Comparison of ENCODE assay signal across 11 mouse cellular contexts in the genomic region with DNA sequence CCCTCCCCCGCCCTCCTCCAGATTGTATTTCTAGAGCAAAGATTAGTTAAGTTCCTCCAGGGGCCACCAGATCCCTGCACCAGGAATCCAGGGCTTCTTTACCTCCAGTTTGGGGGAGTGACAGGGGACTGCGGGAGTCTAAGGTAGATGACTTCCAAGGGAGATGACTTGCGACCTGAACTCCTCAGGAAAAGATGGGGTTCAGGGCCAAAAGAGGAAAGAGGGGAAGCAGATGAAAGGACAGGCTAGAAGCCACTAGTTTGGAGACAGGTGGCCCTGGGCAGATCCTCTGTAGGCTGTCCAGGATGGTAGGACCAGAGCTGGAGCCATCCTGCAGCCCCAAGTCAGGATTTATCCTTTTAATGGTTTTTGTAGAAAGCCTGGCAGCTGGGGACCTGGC. TPM values are rescaled to one million over a fixed set of nuclear protein-coding genes. Genes with fewer than 3 reads are reported as not detected.
DNase-seq lines count a peak whose midpoint lies in the region; ATAC-seq and TF ChIP-seq lines count a peak whose summit lies in the region.
"Had no signal": no experiment of that assay in that cellular context is flagged by ENCODE, and none has a peak within 500 bp of the region (broad histone marks: within the 10 kb centered on the region; RNA-seq: fewer than 3 reads in every experiment).

No protein-coding gene starts in this region.

- no peak for TF ChIP-seq CTCF in gastrocnemius, adult 2 months (IDR thresholded peaks at IDR 0.05)

- no peaks in the 10 kb centered on the region for H3K36me3 ChIP-seq in heart, embryonic 16.5 days (ENCODE audit: control insufficient read depth, insufficient read depth)
- no peaks in the 10 kb centered on the region for H3K36me3 ChIP-seq in embryonic facial prominence, embryonic 13.5 days
- no peaks in the 10 kb centered on the region for H3K36me3 ChIP-seq in hindbrain, embryonic 14.5 days (replicated peaks; ENCODE audit: control insufficient read depth, insufficient read depth)
- H3K36me3 ChIP-seq in midbrain, embryonic 11.5 days (ENCODE audit: control insufficient read depth, insufficient read depth, low read length), result no peaks in the 10 kb centered on the region

- H3K4me3 ChIP-seq in heart, embryonic 16.5 days (ENCODE audit: low read length), result no peak overlapping the region
- no peak overlapping the region for H3K4me3 ChIP-seq in embryonic facial prominence, embryonic 13.5 days
- H3K4me3 ChIP-seq in hindbrain, embryonic 14.5 days (replicated peaks; ENCODE audit: low read length), result no peak overlapping the region
- H3K4me3 ChIP-seq in midbrain, embryonic 11.5 days (ENCODE audit: low read depth, low read length), result no peak overlapping the region
- no peak overlapping the region for H3K4me3 ChIP-seq in gastrocnemius, adult 2 months

- peaks cover 20% of the 10 kb centered on the region for H3K4me1 ChIP-seq in heart, embryonic 16.5 days (ENCODE audit: control insufficient read depth, insufficient read depth, low read length)
- H3K4me1 ChIP-seq in embryonic facial prominence, embryonic 13.5 days, result peaks cover 40% of the 10 kb centered on the region
- peaks cover 12% of the 10 kb centered on the region; the same call in 1 of the 2 replicates for H3K4me1 ChIP-seq in hindbrain, embryonic 14.5 days (replicated peaks; ENCODE audit: control insufficient read depth, insufficient read depth, low read length)
- H3K4me1 ChIP-seq in midbrain, embryonic 11.5 days (ENCODE audit: control insufficient read depth, insufficient read depth, low read length), result no peaks in the 10 kb centered on the region

- peak overlapping the region; percentile 98 for H3K4me2 ChIP-seq in heart, embryonic 16.5 days (ENCODE audit: low read depth, low read length)
- H3K4me2 ChIP-seq in embryonic facial prominence, embryonic 13.5 days, result peak overlapping the region; percentile 100
- H3K4me2 ChIP-seq in hindbrain, embryonic 14.5 days (replicated peaks), result peak overlapping the region; percentile 100; the same call in 1 of the 2 replicates
- no peak overlapping the region for H3K4me2 ChIP-seq in midbrain, embryonic 11.5 days

- no peak for DNase-seq in heart, postnatal 10 days
- no peak for DNase-seq in hindbrain, embryonic 14.5 days (ENCODE audit: low spot score)
- DNase-seq in midbrain, embryonic 11.5 days (ENCODE audit: low spot score, missing footprints), result peak; percentile 86
- DNase-seq in gastrocnemius, adult 2 months, result no peak
- DNase-seq in cerebellum, adult 11 months, result no peak
- DNase-seq in right cerebral cortex, postnatal 25 days, result no peak
- DNase-seq: kidney, adult 11 months; thymus, postnatal 25 days had no signal

- no peak overlapping the region for H3K27ac ChIP-seq in heart, embryonic 16.5 days (ENCODE audit: low read length)
- no peak overlapping the region for H3K27ac ChIP-seq in embryonic facial prominence, embryonic 13.5 days
- H3K27ac ChIP-seq in hindbrain, embryonic 14.5 days, result no peak overlapping the region
- no peak overlapping the region for H3K27ac ChIP-seq in midbrain, embryonic 11.5 days (ENCODE audit: low read depth, low read length)
- H3K27ac ChIP-seq in gastrocnemius, adult 2 months, result no peak overlapping the region

- H3K9ac ChIP-seq in heart, embryonic 16.5 days (ENCODE audit: low read length), result no peak overlapping the region
- no peak overlapping the region for H3K9ac ChIP-seq in embryonic facial prominence, embryonic 13.5 days
- no peak overlapping the region for H3K9ac ChIP-seq in hindbrain, embryonic 14.5 days
- no peak overlapping the region for H3K9ac ChIP-seq in midbrain, embryonic 11.5 days (ENCODE audit: low read length)

- peaks cover 18% of the 10 kb centered on the region for H3K27me3 ChIP-seq in heart, embryonic 16.5 days (ENCODE audit: control insufficient read depth, insufficient read depth, low read length)
- H3K27me3 ChIP-seq in embryonic facial prominence, embryonic 13.5 days, result peaks cover 33% of the 10 kb centered on the region
- peaks cover 14% of the 10 kb centered on the region for H3K27me3 ChIP-seq in hindbrain, embryonic 14.5 days (ENCODE audit: control insufficient read depth, insufficient read depth, low read length)
- peaks cover 12% of the 10 kb centered on the region for H3K27me3 ChIP-seq in midbrain, embryonic 11.5 days (ENCODE audit: control insufficient read depth, insufficient read depth, low read length)

- H3K9me3 ChIP-seq in heart, embryonic 16.5 days (replicated peaks; ENCODE audit: control insufficient read depth, low read length), result no peaks in the 10 kb centered on the region
- no peaks in the 10 kb centered on the region for H3K9me3 ChIP-seq in embryonic facial prominence, embryonic 13.5 days
- H3K9me3 ChIP-seq in hindbrain, embryonic 14.5 days (ENCODE audit: control insufficient read depth, low read length), result no peaks in the 10 kb centered on the region
- no peaks in the 10 kb centered on the region for H3K9me3 ChIP-seq in midbrain, embryonic 11.5 days (ENCODE audit: control insufficient read depth, low read length)

- no peak for ATAC-seq in heart, embryonic 16.5 days (replicated peaks; ENCODE audit: extremely low read depth, insufficient read depth, low FRiP score)
- ATAC-seq in embryonic facial prominence, embryonic 13.5 days (ENCODE audit: insufficient number of reproducible peaks, insufficient read depth, low FRiP score, low TSS enrichment, low read depth), result no peak
- no peak for ATAC-seq in hindbrain, embryonic 14.5 days (ENCODE audit: low FRiP score)
- ATAC-seq in midbrain, embryonic 11.5 days (ENCODE audit: low FRiP score), result 0 out of 2 replicates have a peak, but pooled peaks have one; percentile 4

- WGBS in heart, embryonic 16.5 days, result 32% methylated on average over 3 of the region's 3 CpGs
- 14% methylated on average over 3 of the region's 3 CpGs for WGBS in embryonic facial prominence, embryonic 13.5 days
- 37% methylated on average over 3 of the region's 3 CpGs for WGBS in hindbrain, embryonic 14.5 days
- 28% methylated on average over 3 of the region's 3 CpGs for WGBS in midbrain, embryonic 11.5 days

- intact Hi-C loops in heart, postnatal 10 days (cut with DNase I), result no loop called here
- intact Hi-C loops in gastrocnemius, adult 2 months (cut with DNase I), result no loop called here

RNA-seq across cellular contexts. Expression of a gene that starts 0.5 kb away (rescaled TPM):
- 2.0 and 2.1 TPM in 2 replicates for polyA plus RNA-seq in heart, embryonic 16.5 days (2015; fragmentation: Nextera tagmentation; extraction: Ambion mirVana)
- 10 to 100 TPM; 13.6 to 17.4 TPM for total RNA-seq in heart, postnatal 10 days (2021)
- 0.95 and 1.2 TPM in 2 replicates for polyA plus RNA-seq in embryonic facial prominence, embryonic 13.5 days (2015; fragmentation: Nextera tagmentation; extraction: Ambion mirVana)
- 1.9 and 2.5 TPM in 2 replicates for polyA plus RNA-seq in hindbrain, embryonic 14.5 days (2014; fragmentation: Nextera tagmentation; extraction: Ambion mirVana)
- 0.07 and 0.22 TPM in 2 replicates for polyA plus RNA-seq in midbrain, embryonic 11.5 days (2014; fragmentation: Nextera tagmentation; extraction: Ambion mirVana)
- total RNA-seq in gastrocnemius, adult 2 months (2021), result 1 to 10 TPM; 5.0 to 8.5 TPM

RNA-seq across cellular contexts. Expression of a gene that starts 5.8 kb away (rescaled TPM):
- 6.0 and 8.4 TPM in 2 replicates for polyA plus RNA-seq in heart, embryonic 16.5 days (2015; fragmentation: Nextera tagmentation; extraction: Ambion mirVana)
- total RNA-seq in heart, postnatal 10 days (2021), result 1 to 10 TPM; 2.4 to 3.1 TPM
- 8.3 and 9.8 TPM in 2 replicates for polyA plus RNA-seq in embryonic facial prominence, embryonic 13.5 days (2015; fragmentation: Nextera tagmentation; extraction: Ambion mirVana)
- polyA plus RNA-seq in hindbrain, embryonic 14.5 days (2014; fragmentation: Nextera tagmentation; extraction: Ambion mirVana), result 20.2 and 21.0 TPM in 2 replicates
- 14.7 and 15.3 TPM in 2 replicates for polyA plus RNA-seq in midbrain, embryonic 11.5 days (2014; fragmentation: Nextera tagmentation; extraction: Ambion mirVana)
- total RNA-seq in gastrocnemius, adult 2 months (2021), result under 1 TPM; 0.20 to 0.36 TPM
- total RNA-seq: monocyte, adult 5-6 weeks had no signal

RNA-seq across cellular contexts. Expression of a gene that starts 26.3 kb away (rescaled TPM):
- polyA plus RNA-seq in heart, embryonic 16.5 days (2015; fragmentation: Nextera tagmentation; extraction: Ambion mirVana), result 44.7 and 53.2 TPM in 2 replicates
- total RNA-seq in heart, postnatal 10 days (2021), result 10 to 100 TPM; 13.7 to 16.6 TPM
- polyA plus RNA-seq in embryonic facial prominence, embryonic 13.5 days (2015; fragmentation: Nextera tagmentation; extraction: Ambion mirVana), result 139 and 147 TPM in 2 replicates
- polyA plus RNA-seq in hindbrain, embryonic 14.5 days (2014; fragmentation: Nextera tagmentation; extraction: Ambion mirVana), result 39.1 and 43.4 TPM in 2 replicates
- 159 TPM in 2 replicates for polyA plus RNA-seq in midbrain, embryonic 11.5 days (2014; fragmentation: Nextera tagmentation; extraction: Ambion mirVana)
- 1 to 10 TPM; 3.0 to 3.1 TPM for total RNA-seq in gastrocnemius, adult 2 months (2021)

RNA-seq across cellular contexts. Expression of a gene that starts 42.5 kb away (rescaled TPM):
- 19.4 and 32.5 TPM in 2 replicates for polyA plus RNA-seq in heart, embryonic 16.5 days (2015; fragmentation: Nextera tagmentation; extraction: Ambion mirVana)
- total RNA-seq in heart, postnatal 10 days (2021), result 1 to 10 TPM; 5.7 to 5.8 TPM
- 6.1 and 7.3 TPM in 2 replicates for polyA plus RNA-seq in embryonic facial prominence, embryonic 13.5 days (2015; fragmentation: Nextera tagmentation; extraction: Ambion mirVana)
- polyA plus RNA-seq in hindbrain, embryonic 14.5 days (2014; fragmentation: Nextera tagmentation; extraction: Ambion mirVana), result 7.1 and 7.9 TPM in 2 replicates
- polyA plus RNA-seq in midbrain, embryonic 11.5 days (2014; fragmentation: Nextera tagmentation; extraction: Ambion mirVana), result 3.5 and 4.2 TPM in 2 replicates
- 1 to 10 TPM; 1.7 to 4.0 TPM for total RNA-seq in gastrocnemius, adult 2 months (2021)
